Mouse (Mus musculus): ENCODE measurements around the gene Rhog. TPM values are rescaled to one million over a fixed set of nuclear protein-coding genes. Genes with fewer than 3 reads are reported as not detected.

The Rhog gene
- total RNA-seq, 2 experiments from 2014 or later = 23.4 to 23.9 TPM

GRCm38 (mm10) chr7:102228049-102228670, 27.7 kb downstream of the Rhog start:
- no peak for TF ChIP-seq CTCF (conservative IDR thresholded peaks at IDR 0.05)
- no peak overlapping the region for H3K27ac ChIP-seq
- no peak for DNase-seq (ENCODE audit: low spot score in 2 of 2)

GRCm38 (mm10) chr7:102226051-102226450, 29.8 kb downstream of the Rhog start:
- DNase-seq (ENCODE audit: low spot score in 2 of 2) = no peak
- Histone ChIP-seq H3K4me3 (no peak overlapping the region), H3K27ac (no peak overlapping the region)
- TF ChIP-seq CTCF (conservative IDR thresholded peaks at IDR 0.05) = no peak

More at GRCm38 (mm10) chr7:102228049-102228670, 27.7 kb downstream of the Rhog start:
- H3K4me3 ChIP-seq = no peak overlapping the region

- peak overlapping the region; percentile 89; the same call in 1 of the 2 replicates for H3K27ac ChIP-seq
- no peak for DNase-seq (ENCODE audit: low spot score in 2 of 2)
- TF ChIP-seq CTCF (conservative IDR thresholded peaks at IDR 0.05) = no peak
- H3K4me3 ChIP-seq = no peak overlapping the region; the same call in 1 of the 2 replicates
Measured at GRCm38 (mm10) chr7:102223883-102224738, 31.7 kb downstream of the Rhog start.

- TF ChIP-seq CTCF (conservative IDR thresholded peaks at IDR 0.05) = no peak
- peak; percentile 64 to 66 for DNase-seq (ENCODE audit: low spot score in 2 of 2)
- Histone ChIP-seq H3K27ac (peak overlapping the region; percentile 89), H3K4me3 (peak overlapping the region; percentile 68)
Measured at GRCm38 (mm10) chr7:102222830-102223556, 32.9 kb downstream of the Rhog start.

DNA sequence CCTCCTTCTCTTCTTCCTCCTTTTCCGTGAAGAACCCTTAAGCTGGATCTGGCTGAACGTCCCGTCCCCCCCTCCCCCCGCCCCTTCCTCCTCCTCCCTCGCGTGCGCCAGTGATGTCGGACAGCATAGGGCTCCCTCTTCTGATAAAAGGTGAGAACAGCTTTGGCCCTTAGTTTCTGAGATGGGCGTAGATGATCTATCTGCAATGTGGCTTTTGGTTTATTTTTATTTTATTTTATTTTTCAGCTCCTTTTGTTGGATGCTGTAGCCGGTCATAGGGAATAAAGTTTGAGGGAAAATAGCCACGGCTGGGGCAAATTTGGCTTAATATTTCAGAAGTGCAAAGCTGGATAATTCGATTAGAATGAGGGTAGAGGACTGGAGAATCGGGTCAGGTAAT, 33.5 kb downstream of the Rhog start:
- Histone ChIP-seq H3K27ac (peak overlapping the region; percentile 89), H3K4me3 (peak overlapping the region; percentile 68)
- DNase-seq (ENCODE audit: low spot score in 2 of 2) = peak; percentile 38 to 44
- peak; percentile 66 for TF ChIP-seq CTCF (conservative IDR thresholded peaks at IDR 0.05)

DNA sequence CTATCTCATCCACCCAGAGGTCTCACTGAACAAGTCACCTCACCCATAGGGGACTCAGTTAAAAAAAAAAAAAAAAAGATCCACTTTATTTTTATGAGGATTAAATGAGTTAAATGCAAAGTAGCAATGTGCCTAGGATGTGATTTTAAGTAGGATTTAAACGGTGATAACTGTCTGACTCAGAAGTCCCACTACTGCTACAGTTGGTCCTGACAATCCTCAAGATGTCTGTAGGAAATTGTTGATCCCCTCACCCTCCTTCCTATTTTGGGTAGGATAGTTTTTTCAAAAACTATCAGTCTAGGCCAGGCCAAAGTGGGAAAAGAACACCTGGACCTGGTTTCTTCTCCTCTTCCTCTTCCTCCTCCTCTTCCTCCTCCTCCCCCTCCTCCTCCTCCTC, 34.0 kb downstream of the Rhog start:
- no peak for TF ChIP-seq CTCF (conservative IDR thresholded peaks at IDR 0.05)
- no peak for DNase-seq (ENCODE audit: low spot score in 2 of 2)
- H3K27ac ChIP-seq = peak overlapping the region; percentile 63
- no peak overlapping the region for H3K4me3 ChIP-seq

DNA sequence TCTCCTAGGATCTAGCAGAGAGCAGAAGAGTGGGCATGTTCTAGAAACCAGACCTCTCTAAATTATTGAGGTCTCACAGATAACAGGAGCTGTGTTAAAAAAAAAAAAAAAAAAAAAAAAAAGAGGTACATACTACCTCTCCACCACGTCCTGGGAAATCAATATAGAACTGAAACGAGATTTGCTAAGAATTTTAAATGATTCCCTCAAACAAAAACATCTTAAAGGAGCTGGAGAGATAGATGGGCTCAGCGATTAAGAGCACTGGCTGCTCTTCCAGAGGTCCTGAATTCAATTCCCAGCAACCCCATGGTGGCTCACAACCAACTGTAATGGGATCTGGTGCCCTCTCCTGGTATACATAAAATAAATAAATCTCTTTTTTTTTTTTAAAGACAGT, 44.8 kb downstream of the Rhog start:
- Histone ChIP-seq H3K4me3 (peak overlapping the region; percentile 70), H3K27ac (peak overlapping the region; percentile 92)
- TF ChIP-seq CTCF (conservative IDR thresholded peaks at IDR 0.05) = peak; percentile 60
- DNase-seq (ENCODE audit: low spot score in 2 of 2) = no peak

GRCm38 (mm10) chr7:102209756-102210721, 45.8 kb downstream of the Rhog start, which contains the start of the genes Nup98 and Pgap2:
Gene Nup98, minus strand, starts transcription at chr7:102210176.
Gene Pgap2, plus strand, starts transcription at chr7:102210208.
- Histone ChIP-seq H3K27ac (peak within 1 kb of the TSS; percentile 98), H3K4me3 (peak within 1 kb of the TSS; percentile 87)
- peak; percentile 99 to 100 for DNase-seq (ENCODE audit: low spot score in 2 of 2)
- peak; percentile 57 for TF ChIP-seq CTCF (conservative IDR thresholded peaks at IDR 0.05)

DNA sequence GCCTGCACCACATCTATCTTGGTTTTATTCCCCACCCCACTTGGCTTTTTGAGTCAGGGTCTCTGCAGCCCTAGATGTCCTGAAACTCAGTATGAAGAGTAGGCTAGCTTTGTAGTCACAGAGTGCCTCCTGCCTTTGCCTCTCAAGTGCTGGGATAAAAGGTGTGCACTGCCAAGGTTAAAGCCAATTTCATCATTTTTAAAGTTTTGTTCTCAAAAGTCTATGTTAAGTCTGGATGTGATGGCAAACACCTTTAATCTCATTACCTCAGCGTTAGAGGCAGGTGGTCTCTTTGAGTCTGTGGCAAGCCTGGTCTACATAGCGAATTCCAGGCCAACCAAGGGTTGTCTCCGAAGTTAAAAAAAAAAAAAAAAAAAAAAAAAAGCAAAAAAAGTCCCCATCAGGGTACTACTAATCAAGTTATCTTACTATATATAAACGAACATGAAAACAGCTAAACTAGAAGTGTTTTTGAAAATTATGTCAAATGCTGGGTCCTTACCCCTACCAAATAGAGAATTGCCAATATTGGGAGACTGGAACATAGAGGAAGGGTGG, 47.0 kb downstream of the Rhog start:
- Histone ChIP-seq H3K4me3 (peak overlapping the region; percentile 87), H3K27ac (peak overlapping the region; percentile 98)
- no peak for TF ChIP-seq CTCF (conservative IDR thresholded peaks at IDR 0.05)
- DNase-seq (ENCODE audit: low spot score in 2 of 2) = no peak

- Histone ChIP-seq H3K27ac (no peak overlapping the region), H3K4me3 (no peak overlapping the region)
- DNase-seq (ENCODE audit: low spot score in 2 of 2) = no peak
- peak; percentile 58 for TF ChIP-seq CTCF (conservative IDR thresholded peaks at IDR 0.05)
Measured at GRCm38 (mm10) chr7:102205646-102206045, 50.2 kb downstream of the Rhog start.

DNA sequence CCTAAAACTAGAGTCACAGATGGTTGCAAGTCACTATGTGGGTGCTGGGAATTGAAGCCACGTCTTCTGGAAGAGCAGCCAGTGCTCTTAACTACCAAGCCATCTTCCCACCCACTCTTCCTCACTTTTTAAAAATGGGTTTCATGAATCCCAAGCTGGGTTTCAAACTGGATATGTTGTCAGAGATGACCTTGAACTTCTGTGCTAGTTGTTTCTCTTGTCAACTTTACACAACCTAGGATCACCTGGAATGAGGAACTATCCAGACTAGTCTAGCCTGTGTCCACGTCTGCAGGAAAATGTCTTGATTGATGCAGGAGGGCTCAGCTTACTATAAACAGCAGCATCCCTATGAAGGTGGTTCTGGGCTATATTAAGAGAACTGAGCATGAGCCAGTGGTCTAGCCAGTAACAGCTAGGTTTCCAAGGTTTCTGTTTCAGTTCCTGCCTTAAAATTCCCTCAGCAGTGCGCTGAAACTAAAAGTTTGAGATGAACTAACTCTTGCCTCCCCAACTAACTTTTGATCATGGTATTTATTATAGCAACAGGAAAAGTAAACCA, 51.5 kb downstream of the Rhog start:
- TF ChIP-seq CTCF (conservative IDR thresholded peaks at IDR 0.05) = no peak
- Histone ChIP-seq H3K27ac (no peak overlapping the region), H3K4me3 (no peak overlapping the region)
- no peak for DNase-seq (ENCODE audit: low spot score in 2 of 2)

All from layer of hippocampus, adult 2 months (tissue).